Mouse (Mus musculus) liver, postnatal 0 days (tissue): ENCODE data around the gene Ntrk2.

ENCODE experiments used
- CTCF ChIP-seq: sonication (generic); IDR thresholded peaks from 2 replicates; pipeline ENCODE4 v1.5.1; 2016; ENCODE audit warnings: antibody characterized with exemption, low read depth
- EP300 ChIP-seq: IDR thresholded peaks from 2 replicates; pipeline ENCODE4 v1.6.1; 2016; ENCODE audit warnings: antibody characterized with exemption, low read depth, mild to moderate bottlenecking

DNA sequence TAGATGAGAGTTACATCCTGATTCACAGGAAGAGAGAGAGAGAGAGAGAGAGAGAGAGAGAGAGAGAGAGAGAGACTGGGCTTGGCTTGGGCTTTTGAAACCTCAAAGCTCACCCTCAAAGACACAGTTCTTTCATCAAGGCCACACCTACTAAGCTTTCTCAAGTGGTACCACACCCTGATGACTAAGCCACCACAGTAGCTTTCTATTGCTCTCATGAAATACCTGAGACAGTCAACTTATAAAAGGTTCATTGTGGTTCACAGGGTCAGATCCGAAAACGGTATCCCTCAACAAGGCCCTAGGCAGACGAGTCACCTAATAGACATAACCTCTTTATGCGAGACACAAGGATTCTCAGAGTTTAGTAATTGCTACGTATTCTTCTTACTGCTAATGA lies 76.5 kb downstream of the Ntrk2 start:
- TF ChIP-seq CTCF = no peak
- TF ChIP-seq EP300 = no peak
